Mouse (Mus musculus): ENCODE data around the gene Gng8.

The Gng8 gene

GRCm38 (mm10) chr7:16913806-16914452 is 22.3 kb downstream of the Gng8 start:
- TF ChIP-seq POU5F1 (IDR thresholded peaks at IDR 0.05; ENCODE audit: borderline replicate concordance, low read length) (no peak), CTCF (conservative IDR thresholded peaks at IDR 0.05; ENCODE audit: low read length) (peak; percentile 77)
- no peak overlapping the region for H3K4me3 ChIP-seq (replicated peaks; ENCODE audit: low read length)
- peaks cover 44% of the 10 kb centered on the region for H3K36me3 ChIP-seq (ENCODE audit: insufficient read depth, low read length)
- H3K4me1 ChIP-seq (replicated peaks; ENCODE audit: low read depth, low read length): peaks cover 58% of the 10 kb centered on the region
- peaks cover 13% of the 10 kb centered on the region for H3K27me3 ChIP-seq (ENCODE audit: insufficient read depth, low read length)
- no peaks in the 10 kb centered on the region for H3K9me3 ChIP-seq (ENCODE audit: low read length)

DNA sequence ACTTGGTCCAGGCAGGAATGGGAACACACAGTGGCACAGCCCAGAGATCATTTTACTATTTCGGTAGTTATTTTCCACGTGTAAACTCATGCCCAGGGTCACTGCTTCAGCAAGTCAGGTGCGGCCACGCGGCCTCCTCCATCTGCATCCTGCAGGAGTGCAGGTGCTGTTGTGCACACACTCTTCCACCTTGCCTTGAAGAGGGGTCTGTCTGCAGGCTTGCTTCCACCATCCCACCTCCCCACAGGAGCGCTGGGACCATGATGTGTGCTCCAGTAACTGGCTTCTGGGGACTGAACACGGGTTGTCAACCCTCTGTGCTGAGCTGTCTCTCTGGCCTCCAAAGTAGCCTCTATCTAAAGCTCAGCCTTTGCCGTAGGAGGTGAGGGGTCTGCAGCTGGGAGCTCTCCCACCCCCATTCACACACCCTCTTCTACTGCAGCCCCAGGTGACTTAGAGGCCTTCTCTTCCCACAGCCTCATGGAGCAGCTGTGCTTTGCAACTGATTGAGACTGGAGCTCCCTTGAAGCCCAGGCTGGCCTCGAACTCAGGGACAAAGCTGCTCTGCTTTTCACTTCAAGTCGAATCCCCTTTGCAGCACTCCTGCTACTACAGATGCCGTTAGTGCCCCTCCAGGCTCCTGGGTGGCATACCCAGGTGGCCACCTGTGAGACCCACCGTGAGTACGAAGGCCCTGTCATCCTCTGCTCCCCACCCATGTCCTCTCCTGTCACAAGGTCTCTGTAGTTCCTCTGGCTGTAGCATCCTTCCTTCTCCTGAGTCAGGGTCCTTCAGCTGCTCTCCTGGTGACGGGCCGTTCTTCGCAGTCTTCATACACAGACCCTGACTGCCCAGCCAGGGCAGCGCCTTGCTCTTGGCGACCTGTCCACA is 23.1 kb downstream of the Gng8 start:
- Histone ChIP-seq H3K36me3 (ENCODE audit: insufficient read depth, low read length) (peaks cover 51% of the 10 kb centered on the region), H3K4me1 (replicated peaks; ENCODE audit: low read depth, low read length) (peaks cover 64% of the 10 kb centered on the region), H3K4me3 (replicated peaks; ENCODE audit: low read length) (no peak overlapping the region), H3K27me3 (ENCODE audit: insufficient read depth, low read length) (peaks cover 5% of the 10 kb centered on the region; the same call in 1 of the 2 replicates), H3K9me3 (ENCODE audit: low read length) (no peaks in the 10 kb centered on the region)
- TF ChIP-seq POU5F1 (IDR thresholded peaks at IDR 0.05; ENCODE audit: borderline replicate concordance, low read length) (no peak), NANOG (IDR thresholded peaks at IDR 0.05; ENCODE audit: borderline replicate concordance, low read length) (no peak), CTCF (conservative IDR thresholded peaks at IDR 0.05; ENCODE audit: low read length) (no peak)

- Histone ChIP-seq H3K4me3 (replicated peaks; ENCODE audit: low read length) (0 out of 2 replicates have a peak overlapping the region, but pooled peaks have one; percentile 13), H3K27me3 (ENCODE audit: insufficient read depth, low read length) (no peaks in the 10 kb centered on the region), H3K9me3 (ENCODE audit: low read length) (no peaks in the 10 kb centered on the region), H3K4me1 (replicated peaks; ENCODE audit: low read depth, low read length) (peaks cover 64% of the 10 kb centered on the region), H3K36me3 (ENCODE audit: insufficient read depth, low read length) (peaks cover 59% of the 10 kb centered on the region)
- TF ChIP-seq POU5F1 (IDR thresholded peaks at IDR 0.05; ENCODE audit: borderline replicate concordance, low read length): no peak
- TF ChIP-seq NANOG (IDR thresholded peaks at IDR 0.05; ENCODE audit: borderline replicate concordance, low read length): no peak
- TF ChIP-seq CTCF (conservative IDR thresholded peaks at IDR 0.05; ENCODE audit: low read length): no peak
These were observed 24.1 kb downstream of the Gng8 start for GRCm38 (mm10) chr7:16915461-16916340.

DNA sequence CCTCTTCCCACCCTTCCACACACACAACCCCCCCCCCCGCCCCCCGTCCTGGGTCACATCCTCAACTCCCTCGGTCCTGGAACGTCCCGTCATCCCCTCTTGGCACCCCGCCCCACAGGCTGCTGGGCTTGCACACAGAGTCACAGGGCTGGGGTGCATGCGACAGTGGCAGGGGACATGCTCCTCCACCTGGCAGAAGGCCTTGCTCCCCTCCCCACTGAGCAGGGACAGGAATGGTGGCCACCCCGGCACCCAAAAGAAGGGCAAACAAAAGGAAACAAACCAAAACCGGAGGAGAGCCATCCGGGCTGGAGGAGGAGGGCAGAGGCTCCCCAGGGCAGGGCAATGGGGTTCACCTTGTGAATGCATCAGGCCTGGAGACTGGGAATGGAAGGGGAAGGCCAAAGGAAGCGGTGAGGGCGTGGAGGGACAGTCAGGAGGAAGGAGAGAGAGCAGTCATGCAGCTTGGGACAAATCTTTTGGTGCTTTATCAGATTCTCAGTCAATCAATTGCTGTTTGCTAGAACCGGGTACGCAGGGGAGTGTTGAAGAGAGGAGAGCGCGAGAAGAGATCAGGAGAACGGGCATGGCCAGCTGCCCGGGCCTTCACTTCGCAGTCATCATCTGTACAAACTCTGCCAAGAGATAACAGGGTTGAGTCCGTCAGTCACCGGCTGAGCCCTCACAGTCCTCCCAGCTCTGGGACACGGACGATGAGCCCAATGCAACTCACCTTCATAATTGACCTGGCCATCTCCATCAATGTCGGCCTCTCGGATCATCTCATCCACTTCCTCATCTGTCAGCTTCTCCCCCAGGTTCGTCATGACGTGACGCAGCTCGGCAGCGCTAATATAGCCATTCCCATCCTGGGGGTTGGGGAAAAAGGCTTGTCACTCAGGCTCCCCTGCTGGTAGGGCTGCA is 25.0 kb downstream of the Gng8 start:
- no peaks in the 10 kb centered on the region for H3K27me3 ChIP-seq (ENCODE audit: insufficient read depth, low read length)
- no peaks in the 10 kb centered on the region for H3K9me3 ChIP-seq (ENCODE audit: low read length)
- H3K4me3 ChIP-seq (replicated peaks; ENCODE audit: low read length): no peak overlapping the region; the same call in 1 of the 2 replicates
- TF ChIP-seq CTCF (conservative IDR thresholded peaks at IDR 0.05; ENCODE audit: low read length): no peak
- TF ChIP-seq POU5F1 (IDR thresholded peaks at IDR 0.05; ENCODE audit: borderline replicate concordance, low read length): no peak
- H3K36me3 ChIP-seq (ENCODE audit: insufficient read depth, low read length): peaks cover 68% of the 10 kb centered on the region
- H3K4me1 ChIP-seq (replicated peaks; ENCODE audit: low read depth, low read length): peaks cover 73% of the 10 kb centered on the region

DNA sequence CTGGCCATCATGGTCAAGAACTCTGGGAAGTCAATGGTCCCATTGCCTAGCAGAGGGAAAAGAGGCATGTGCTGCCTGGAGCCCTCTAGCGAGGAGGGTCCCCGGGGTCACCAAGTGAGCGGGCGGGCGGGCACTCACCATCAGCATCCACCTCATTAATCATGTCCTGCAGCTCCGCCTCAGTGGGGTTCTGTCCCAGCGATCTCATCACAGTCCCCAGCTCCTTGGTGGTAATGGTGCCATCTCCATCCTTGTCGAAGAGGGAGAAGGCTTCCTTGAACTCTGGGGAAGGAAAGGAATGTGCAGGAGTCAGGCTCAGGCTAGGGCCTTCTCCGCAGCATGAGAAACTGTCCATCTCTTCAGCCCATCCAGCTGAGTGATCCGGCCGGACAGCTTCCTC is 25.9 kb downstream of the Gng8 start:
- Histone ChIP-seq H3K4me1 (replicated peaks; ENCODE audit: low read depth, low read length) (peaks cover 81% of the 10 kb centered on the region), H3K27me3 (ENCODE audit: insufficient read depth, low read length) (no peaks in the 10 kb centered on the region), H3K4me3 (replicated peaks; ENCODE audit: low read length) (no peak overlapping the region), H3K36me3 (ENCODE audit: insufficient read depth, low read length) (peaks cover 74% of the 10 kb centered on the region), H3K9me3 (ENCODE audit: low read length) (no peaks in the 10 kb centered on the region)
- TF ChIP-seq NANOG (IDR thresholded peaks at IDR 0.05; ENCODE audit: borderline replicate concordance, low read length): no peak
- no peak for TF ChIP-seq CTCF (conservative IDR thresholded peaks at IDR 0.05; ENCODE audit: low read length)
- no peak for TF ChIP-seq POU5F1 (IDR thresholded peaks at IDR 0.05; ENCODE audit: borderline replicate concordance, low read length)

DNA sequence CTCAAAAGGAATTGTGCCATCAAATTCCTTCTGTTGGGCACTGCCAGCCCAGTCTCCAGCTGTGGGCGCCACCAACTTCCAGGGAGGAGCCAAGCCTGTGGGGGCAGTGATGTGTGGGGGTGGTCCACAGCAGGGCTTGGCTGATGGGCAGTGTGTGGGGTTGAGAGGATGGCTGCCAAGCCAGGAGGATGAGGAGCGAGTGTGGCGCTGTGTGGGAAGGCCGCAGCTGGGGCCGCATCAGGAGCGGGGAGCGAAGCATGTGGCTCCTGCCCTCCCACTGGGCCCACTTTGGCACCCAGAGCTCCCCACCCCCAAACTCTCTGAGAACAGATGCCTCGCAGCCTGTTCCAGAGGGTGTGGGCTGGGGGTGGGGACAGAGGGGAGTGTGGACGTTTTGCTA is 26.4 kb downstream of the Gng8 start:
- TF ChIP-seq POU5F1 (IDR thresholded peaks at IDR 0.05; ENCODE audit: borderline replicate concordance, low read length): no peak
- no peak for TF ChIP-seq NANOG (IDR thresholded peaks at IDR 0.05; ENCODE audit: borderline replicate concordance, low read length)
- TF ChIP-seq CTCF (conservative IDR thresholded peaks at IDR 0.05; ENCODE audit: low read length): no peak
- H3K36me3 ChIP-seq (ENCODE audit: insufficient read depth, low read length): peaks cover 76% of the 10 kb centered on the region

DNA sequence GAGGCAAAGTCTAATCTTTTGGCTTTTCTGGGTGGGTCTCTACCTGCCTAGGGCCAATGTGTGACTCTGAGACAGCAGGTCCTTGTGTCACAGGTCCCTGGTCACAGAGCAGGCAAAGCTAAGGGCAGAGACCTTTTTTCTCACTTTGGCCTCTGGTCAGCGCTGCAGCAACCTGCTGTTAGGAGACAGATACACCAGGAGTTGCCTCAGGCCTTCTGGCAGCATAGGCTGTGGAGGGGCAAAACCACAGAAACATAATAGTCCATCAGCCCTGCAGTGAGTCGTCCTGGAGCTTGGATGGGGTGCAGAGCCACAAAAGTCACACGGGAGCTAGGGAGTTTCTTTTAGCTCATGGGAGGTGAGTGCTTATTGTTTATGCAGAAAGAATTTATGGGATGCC is 27.1 kb downstream of the Gng8 start:
- no peak overlapping the region for H3K4me3 ChIP-seq (replicated peaks; ENCODE audit: low read length)
- TF ChIP-seq POU5F1 (IDR thresholded peaks at IDR 0.05; ENCODE audit: borderline replicate concordance, low read length) (no peak), NANOG (IDR thresholded peaks at IDR 0.05; ENCODE audit: borderline replicate concordance, low read length) (no peak), CTCF (conservative IDR thresholded peaks at IDR 0.05; ENCODE audit: low read length) (no peak)
- H3K4me1 ChIP-seq (replicated peaks; ENCODE audit: low read depth, low read length): peaks cover 90% of the 10 kb centered on the region
- H3K36me3 ChIP-seq (ENCODE audit: insufficient read depth, low read length): peaks cover 76% of the 10 kb centered on the region
- H3K27me3 ChIP-seq (ENCODE audit: insufficient read depth, low read length): no peaks in the 10 kb centered on the region
- H3K9me3 ChIP-seq (ENCODE audit: low read length): no peaks in the 10 kb centered on the region

More for the DNA sequence above, 26.4 kb downstream of the Gng8 start:
- peaks cover 87% of the 10 kb centered on the region for H3K4me1 ChIP-seq (replicated peaks; ENCODE audit: low read depth, low read length)
- no peak overlapping the region for H3K4me3 ChIP-seq (replicated peaks; ENCODE audit: low read length)
- no peaks in the 10 kb centered on the region for H3K9me3 ChIP-seq (ENCODE audit: low read length)
- H3K27me3 ChIP-seq (ENCODE audit: insufficient read depth, low read length): no peaks in the 10 kb centered on the region

All from E14TG2a.4 (cell line).